In genomic region chr1:170907456-170908191, GRCm38 (mm10) we compare ENCODE assay signal across 8 mouse cellular contexts. TPM values are rescaled to one million over a fixed set of nuclear protein-coding genes. Genes with fewer than 3 reads are reported as not detected.
A peak's percentile ranks its signal among the peaks of the same experiment; 100 is the strongest.
DNase-seq lines count a peak whose midpoint lies in the region; ATAC-seq and TF ChIP-seq lines count a peak whose summit lies in the region.

No protein-coding gene starts in this region.

- ATAC-seq in cerebellum, adult (ENCODE audit: insufficient number of reproducible peaks, low FRiP score, low TSS enrichment) = peak; percentile 73
- peak; percentile 86 for ATAC-seq in forebrain, embryonic 13.5 days
- peak; percentile 71 for ATAC-seq in intestine, embryonic 16.5 days
- no peak for ATAC-seq in liver, embryonic 15.5 days (ENCODE audit: insufficient read depth)
- ATAC-seq in erythroblast, adult 5-6 weeks (replicated peaks; ENCODE audit: low FRiP score, poor library complexity, severe bottlenecking) = no peak

- H3K27me3 ChIP-seq in forebrain, embryonic 13.5 days = peaks cover 52% of the 10 kb centered on the region
- H3K27me3 ChIP-seq in intestine, embryonic 16.5 days (replicated peaks; ENCODE audit: control insufficient read depth, insufficient read depth, low read length) = peaks cover 15% of the 10 kb centered on the region
- peaks cover 64% of the 10 kb centered on the region for H3K27me3 ChIP-seq in liver, embryonic 15.5 days

- H3K9ac ChIP-seq in forebrain, embryonic 13.5 days = peak overlapping the region; percentile 68
- peak overlapping the region; percentile 51 for H3K9ac ChIP-seq in intestine, embryonic 16.5 days (ENCODE audit: low read depth, low read length)
- H3K9ac ChIP-seq in liver, embryonic 15.5 days = no peak overlapping the region

- H3K4me1 ChIP-seq in forebrain, embryonic 13.5 days = peaks cover 17% of the 10 kb centered on the region
- peaks cover 9% of the 10 kb centered on the region for H3K4me1 ChIP-seq in intestine, embryonic 16.5 days (ENCODE audit: control insufficient read depth, insufficient read depth, low read length)
- no peaks in the 10 kb centered on the region; the same call in 1 of the 2 replicates for H3K4me1 ChIP-seq in liver, embryonic 15.5 days (replicated peaks)
- H3K4me1 ChIP-seq in olfactory bulb, adult 2 months (ENCODE audit: control insufficient read depth, insufficient read depth, low read length) = peaks cover 16% of the 10 kb centered on the region

- WGBS in forebrain, embryonic 13.5 days = under 1% methylated on average over 71 of the region's 71 CpGs
- WGBS in intestine, embryonic 16.5 days = 2% methylated on average over 71 of the region's 71 CpGs
- WGBS in liver, embryonic 15.5 days (ENCODE audit: insufficient replicate concordance) = under 1% methylated on average over 71 of the region's 71 CpGs
- WGBS in olfactory bulb, adult 2 months = under 1% methylated on average over 71 of the region's 71 CpGs

- peak; percentile 51 for DNase-seq in ovary, postnatal 36 days (ENCODE audit: low spot score)
- no peak for DNase-seq in ovary, postnatal 14 days (ENCODE audit: low spot score)

- no peak for TF ChIP-seq POLR2A in olfactory bulb, adult 2 months (IDR thresholded peaks at IDR 0.05; ENCODE audit: insufficient read depth, low read depth, low read length)

- H3K27ac ChIP-seq in forebrain, embryonic 13.5 days = no peak overlapping the region
- no peak overlapping the region for H3K27ac ChIP-seq in intestine, embryonic 16.5 days (ENCODE audit: low read length)
- H3K27ac ChIP-seq in liver, embryonic 15.5 days (replicated peaks) = no peak overlapping the region
- no peak overlapping the region for H3K27ac ChIP-seq in olfactory bulb, adult 2 months (ENCODE audit: insufficient read depth, low read depth, low read length)

- H3K4me3 ChIP-seq in forebrain, embryonic 13.5 days = peak overlapping the region; percentile 59
- H3K4me3 ChIP-seq in intestine, embryonic 16.5 days (ENCODE audit: low read length) = peak overlapping the region; percentile 51
- H3K4me3 ChIP-seq in liver, embryonic 15.5 days (replicated peaks) = peak overlapping the region; percentile 40
- peak overlapping the region; percentile 61 for H3K4me3 ChIP-seq in olfactory bulb, adult 2 months (ENCODE audit: insufficient read depth, low read depth, low read length)

- H3K9me3 ChIP-seq in forebrain, embryonic 13.5 days (replicated peaks) = no peaks in the 10 kb centered on the region
- no peaks in the 10 kb centered on the region for H3K9me3 ChIP-seq in intestine, embryonic 16.5 days (ENCODE audit: control insufficient read depth, low read length)
- H3K9me3 ChIP-seq in liver, embryonic 15.5 days (replicated peaks) = no peaks in the 10 kb centered on the region

- no peak; the same call in 1 of the 2 replicates for TF ChIP-seq CTCF in olfactory bulb, adult 2 months (IDR thresholded peaks at IDR 0.05; ENCODE audit: insufficient read depth, low read depth, low read length)

- peak overlapping the region; percentile 96 for H3K4me2 ChIP-seq in forebrain, embryonic 13.5 days
- peak overlapping the region; percentile 57 for H3K4me2 ChIP-seq in intestine, embryonic 16.5 days (ENCODE audit: low read depth, low read length)
- H3K4me2 ChIP-seq in liver, embryonic 15.5 days = peak overlapping the region; percentile 62

- no peaks in the 10 kb centered on the region for H3K36me3 ChIP-seq in forebrain, embryonic 13.5 days (ENCODE audit: poor library complexity, severe bottlenecking)
- H3K36me3 ChIP-seq in intestine, embryonic 16.5 days (ENCODE audit: control insufficient read depth, insufficient read depth, low read length) = no peaks in the 10 kb centered on the region
- no peaks in the 10 kb centered on the region for H3K36me3 ChIP-seq in liver, embryonic 15.5 days (replicated peaks)

RNA-seq across cellular contexts. Expression of gene Fcrlb, which starts 5.1 kb away (rescaled TPM):
- polyA plus RNA-seq in forebrain, embryonic 13.5 days (2015; fragmentation: Nextera tagmentation; extraction: Ambion mirVana) = 0.14 TPM in 1 of 2 replicates, not detected in the other
- 0.27 TPM in 1 of 2 replicates, not detected in the other for polyA plus RNA-seq in intestine, embryonic 16.5 days (2015; fragmentation: Nextera tagmentation; extraction: Ambion mirVana)
- 0.07 TPM in 1 of 2 replicates, not detected in the other for polyA plus RNA-seq in liver, embryonic 15.5 days (2015; fragmentation: Nextera tagmentation; extraction: Ambion mirVana)
- not detected in 2 replicates for polyA plus RNA-seq in olfactory bulb, adult 2 months (2012; ENCODE audit: insufficient read depth, insufficient read length, low replicate concordance, missing spikeins)
- not detected in 2 replicates for total RNA-seq in erythroblast, adult 5-6 weeks (2015; ENCODE audit: low replicate concordance)
- total RNA-seq in erythroblast, adult 5-6 weeks (2017; ENCODE audit: low replicate concordance) = not detected in 2 replicates

RNA-seq across cellular contexts. Expression of gene Fcrla, which starts 19.8 kb away (rescaled TPM):
- not detected in 2 replicates for polyA plus RNA-seq in forebrain, embryonic 13.5 days (2015; fragmentation: Nextera tagmentation; extraction: Ambion mirVana)
- polyA plus RNA-seq in intestine, embryonic 16.5 days (2015; fragmentation: Nextera tagmentation; extraction: Ambion mirVana) = 0.10 TPM in 1 of 2 replicates, not detected in the other
- polyA plus RNA-seq in liver, embryonic 15.5 days (2015; fragmentation: Nextera tagmentation; extraction: Ambion mirVana) = 0.46 and 0.48 TPM in 2 replicates
- not detected in 2 replicates for polyA plus RNA-seq in olfactory bulb, adult 2 months (2012; ENCODE audit: insufficient read depth, insufficient read length, low replicate concordance, missing spikeins)
- 0.63 TPM in 1 of 2 replicates, not detected in the other for total RNA-seq in erythroblast, adult 5-6 weeks (2015; ENCODE audit: low replicate concordance)
- total RNA-seq in erythroblast, adult 5-6 weeks (2017; ENCODE audit: low replicate concordance) = 0.84 and 0.94 TPM in 2 replicates

RNA-seq across cellular contexts. Expression of gene Dusp12, which starts 22.3 kb away (rescaled TPM):
- polyA plus RNA-seq in forebrain, embryonic 13.5 days (2015; fragmentation: Nextera tagmentation; extraction: Ambion mirVana) = 28.9 and 30.0 TPM in 2 replicates
- polyA plus RNA-seq in intestine, embryonic 16.5 days (2015; fragmentation: Nextera tagmentation; extraction: Ambion mirVana) = 84.6 and 89.8 TPM in 2 replicates
- polyA plus RNA-seq in liver, embryonic 15.5 days (2015; fragmentation: Nextera tagmentation; extraction: Ambion mirVana) = 19.7 and 20.5 TPM in 2 replicates
- polyA plus RNA-seq in olfactory bulb, adult 2 months (2012; ENCODE audit: insufficient read depth, insufficient read length, low replicate concordance, missing spikeins) = not detected in 2 replicates
- total RNA-seq in erythroblast, adult 5-6 weeks (2015; ENCODE audit: low replicate concordance) = 1.7 TPM in 1 of 2 replicates, not detected in the other
- total RNA-seq in erythroblast, adult 5-6 weeks (2017; ENCODE audit: low replicate concordance) = 1.4 and 1.5 TPM in 2 replicates

RNA-seq across cellular contexts. Expression of gene Gm26620, which starts 22.8 kb away (rescaled TPM):
- 0.34 TPM in 1 of 2 replicates, not detected in the other for polyA plus RNA-seq in forebrain, embryonic 13.5 days (2015; fragmentation: Nextera tagmentation; extraction: Ambion mirVana)
- polyA plus RNA-seq in intestine, embryonic 16.5 days (2015; fragmentation: Nextera tagmentation; extraction: Ambion mirVana) = 2.1 and 2.4 TPM in 2 replicates
- 0.30 TPM in 1 of 2 replicates, not detected in the other for polyA plus RNA-seq in liver, embryonic 15.5 days (2015; fragmentation: Nextera tagmentation; extraction: Ambion mirVana)
- not detected in 2 replicates for polyA plus RNA-seq in olfactory bulb, adult 2 months (2012; ENCODE audit: insufficient read depth, insufficient read length, low replicate concordance, missing spikeins)
- total RNA-seq in erythroblast, adult 5-6 weeks (2015; ENCODE audit: low replicate concordance) = not detected in 2 replicates
- not detected in 2 replicates for total RNA-seq in erythroblast, adult 5-6 weeks (2017; ENCODE audit: low replicate concordance)

RNA-seq across cellular contexts. Expression of gene Atf6, which starts 40.1 kb away (rescaled TPM):
- polyA plus RNA-seq in forebrain, embryonic 13.5 days (2015; fragmentation: Nextera tagmentation; extraction: Ambion mirVana) = 6.6 and 8.2 TPM in 2 replicates
- 8.0 and 8.4 TPM in 2 replicates for polyA plus RNA-seq in intestine, embryonic 16.5 days (2015; fragmentation: Nextera tagmentation; extraction: Ambion mirVana)
- polyA plus RNA-seq in liver, embryonic 15.5 days (2015; fragmentation: Nextera tagmentation; extraction: Ambion mirVana) = 6.4 TPM in 2 replicates
- not detected in 2 replicates for polyA plus RNA-seq in olfactory bulb, adult 2 months (2012; ENCODE audit: insufficient read depth, insufficient read length, low replicate concordance, missing spikeins)
- total RNA-seq in erythroblast, adult 5-6 weeks (2015; ENCODE audit: low replicate concordance) = 17.3 and 21.5 TPM in 2 replicates
- 22.6 and 27.2 TPM in 2 replicates for total RNA-seq in erythroblast, adult 5-6 weeks (2017; ENCODE audit: low replicate concordance)

Comparison
In these comparisons a context has a peak if more than half of its experiments do, and no peak if none do; other contexts are left out.
1. ATAC-seq: peak in cerebellum, adult (single experiment), forebrain, embryonic 13.5 days (single experiment) and intestine, embryonic 16.5 days (single experiment); none in liver, embryonic 15.5 days (single experiment) and erythroblast, adult 5-6 weeks (single experiment).
2. RNA of gene Dusp12, which starts 22.3 kb away (polyA plus RNA-seq): 84.6 to 89.8 TPM in intestine, embryonic 16.5 days, 28.9 to 30.0 TPM in forebrain, embryonic 13.5 days and 19.7 to 20.5 TPM in liver, embryonic 15.5 days; not detected in olfactory bulb, adult 2 months; every median in the first group is over 10 times any median in the second.
3. Peak in every context shown above with its lines, with median percentiles within 50 percentile points of each other: H3K4me2 ChIP-seq and H3K4me3 ChIP-seq.